Mouse (Mus musculus) forebrain, embryonic 13.5 days (tissue): Measurements from ENCODE around the gene Itfg1. TPM values are rescaled to one million over a fixed set of nuclear protein-coding genes. Genes with fewer than 3 reads are reported as not detected.
"Not testable (repeated sequence)": the region's sequence is repeated elsewhere in the genome, so short reads cannot be mapped to it uniquely, and the experiment has no call there.

Experiments
- ATAC-seq: fragments of 200-750 bp; cut with Nextera tagmentation; 2 replicates; pipeline ENCODE4 v1.8.0; 2017
- H3K27ac ChIP-seq: fragments of 300-500 bp; sonication (generic); 2 replicates; pipeline ENCODE4 v1.5.1; 2015; ENCODE audit warnings: inconsistent platforms, mild to moderate bottlenecking, moderate library complexity
- H3K27me3 ChIP-seq: fragments of 300-500 bp; sonication (generic); 2 replicates; pipeline ENCODE4 v1.6.1; 2015; ENCODE audit warnings: mild to moderate bottlenecking, inconsistent platforms
- H3K36me3 ChIP-seq: fragments of 300-500 bp; sonication (generic); 2 replicates; pipeline ENCODE4 v1.6.1; 2015; ENCODE audit warnings: mild to moderate bottlenecking, inconsistent platforms; ENCODE audit not compliant: poor library complexity, severe bottlenecking
- H3K4me1 ChIP-seq: fragments of 300-500 bp; sonication (generic); 2 replicates; pipeline ENCODE4 v1.6.1; 2015; ENCODE audit warnings: inconsistent platforms
- H3K4me2 ChIP-seq: fragments of 300-500 bp; sonication (generic); 2 replicates; pipeline ENCODE4 v1.6.1; 2015; ENCODE audit warnings: inconsistent platforms, mild to moderate bottlenecking, moderate library complexity
- H3K4me3 ChIP-seq: fragments of 300-500 bp; sonication (generic); 2 replicates; pipeline ENCODE4 v1.5.1; 2015; ENCODE audit warnings: mild to moderate bottlenecking, inconsistent platforms
- H3K9ac ChIP-seq: fragments of 300-500 bp; sonication (generic); 2 replicates; pipeline ENCODE4 v1.6.1; 2015; ENCODE audit warnings: mild to moderate bottlenecking, inconsistent platforms
- H3K9me3 ChIP-seq: fragments of 300-500 bp; sonication (generic); replicated peaks from 2 replicates; pipeline ENCODE4 v1.6.1; 2016; ENCODE audit warnings: inconsistent platforms
- WGBS: fragments of 180-500 bp; shearing (Covaris S2); methylation state at CpG from one replicate; pipeline ENCODE4 v1.1.7; 2015; 5-methylcytosine and 5-hydroxymethylcytosine counted together
- polyA plus RNA-seq: library from polyadenylated mRNA; unstranded; fragments of >200 nt; fragmentation: Nextera tagmentation; extraction: Ambion mirVana; gene quantifications from 2 replicates; pipeline ENCODE4 v1.2.1, GENCODE M21; 2015

Itfg1 gene
- polyA plus RNA-seq, 1 experiment from 2014 or later = 105 TPM

DNA sequence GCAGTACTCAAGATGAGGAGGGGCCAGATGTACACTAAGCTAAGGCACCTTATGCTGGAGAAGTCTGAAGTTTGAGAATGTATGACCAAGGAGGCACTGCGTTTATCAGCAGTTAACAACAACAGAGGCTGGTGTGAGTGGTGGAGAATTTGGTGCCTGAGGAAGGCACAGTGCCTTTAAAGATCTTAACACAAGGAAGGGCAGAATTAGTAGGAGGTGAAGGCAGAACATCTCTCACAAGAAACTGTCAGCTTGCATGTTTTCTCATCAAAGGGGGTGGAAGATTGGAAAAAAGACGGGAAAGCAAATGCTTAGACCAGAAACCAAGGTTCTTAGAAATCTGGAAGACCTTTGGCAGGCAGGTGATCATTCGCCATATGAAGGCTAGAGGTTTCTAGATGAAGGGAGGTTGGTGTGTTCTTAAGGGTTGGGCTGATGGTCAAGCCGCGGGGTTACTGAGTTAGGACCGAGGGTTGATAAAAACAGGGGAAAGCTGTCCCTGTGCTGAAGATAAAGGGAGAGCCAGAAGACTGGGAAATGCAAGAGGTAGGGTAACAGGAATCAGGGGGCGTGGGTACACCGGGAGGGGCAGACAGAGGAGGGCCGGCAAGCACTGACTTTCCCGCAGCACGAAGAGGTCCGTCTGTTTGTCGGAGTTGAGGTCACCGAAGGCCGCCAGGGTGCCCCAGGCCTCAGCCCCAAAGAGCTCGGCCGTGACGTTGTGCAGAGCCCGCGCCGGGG lies 635 bp downstream of the Itfg1 start:
- WGBS = 2% methylated on average over 21 of the region's 21 CpGs
- Histone ChIP-seq H3K27me3 (no peaks in the 10 kb centered on the region), H3K27ac (peak overlapping the region; percentile 94), H3K36me3 (peaks cover 13% of the 10 kb centered on the region; the same call in 1 of the 2 replicates), H3K9me3 (no peaks in the 10 kb centered on the region), H3K4me2 (peak overlapping the region; percentile 83), H3K4me3 (peak overlapping the region; percentile 84), H3K4me1 (peaks cover 18% of the 10 kb centered on the region), H3K9ac (peak overlapping the region; percentile 94)
- ATAC-seq = no peak

DNA sequence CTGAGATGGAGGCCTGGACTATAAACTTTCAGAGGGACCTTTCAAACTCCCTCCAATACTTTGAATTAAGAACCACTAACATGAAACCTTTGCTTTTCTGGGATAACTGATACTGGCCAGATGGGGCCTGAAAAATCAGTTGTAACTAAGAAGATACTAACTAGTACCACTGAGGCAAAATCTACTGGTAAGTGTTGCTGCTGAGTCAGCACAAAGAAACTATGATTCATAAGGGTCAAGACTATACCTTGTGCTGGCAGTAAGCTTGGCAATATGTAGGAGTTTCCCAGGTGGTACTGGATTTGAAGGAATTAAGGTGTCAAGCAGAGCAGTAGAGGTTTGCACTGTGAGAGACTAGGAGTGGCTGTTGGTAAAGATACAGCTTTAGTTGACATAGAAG lies 27.1 kb downstream of the Itfg1 start:
- H3K27me3 ChIP-seq = no peaks in the 10 kb centered on the region
- peaks cover 16% of the 10 kb centered on the region for H3K36me3 ChIP-seq
- H3K4me2 ChIP-seq = no peak overlapping the region
- no peaks in the 10 kb centered on the region for H3K4me1 ChIP-seq
- H3K9me3 ChIP-seq = 0 out of 2 replicates have a peak, but pooled peaks cover 7% of the 10 kb centered on the region
- no peak overlapping the region for H3K4me3 ChIP-seq
- H3K9ac ChIP-seq = no peak overlapping the region
- ATAC-seq = no peak
- no peak overlapping the region for H3K27ac ChIP-seq

DNA sequence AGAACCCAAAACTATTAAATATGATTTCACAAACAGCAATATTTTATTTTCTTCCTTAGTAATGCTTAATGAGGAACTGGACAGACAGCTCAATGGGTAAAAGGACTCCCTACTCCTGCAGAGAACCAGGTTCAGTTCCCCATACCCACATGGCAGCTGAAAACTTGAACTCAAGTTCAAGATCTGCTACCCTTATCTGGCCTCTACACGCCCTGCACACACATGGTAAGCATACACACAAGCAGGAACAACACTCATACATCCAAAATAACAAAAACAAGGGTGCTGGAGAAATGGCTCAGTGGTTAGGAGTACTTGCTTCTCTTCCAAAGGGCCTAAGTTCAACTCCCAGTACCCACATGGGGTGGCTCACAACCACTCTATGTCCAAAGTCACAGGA lies 39.3 kb downstream of the Itfg1 start:
- H3K9ac ChIP-seq = no peak overlapping the region
- no peaks in the 10 kb centered on the region for H3K9me3 ChIP-seq
- no peak overlapping the region for H3K27ac ChIP-seq
- no peaks in the 10 kb centered on the region for H3K4me1 ChIP-seq
- H3K4me2 ChIP-seq = no peak overlapping the region
- peaks cover 11% of the 10 kb centered on the region for H3K36me3 ChIP-seq
- H3K27me3 ChIP-seq = no peaks in the 10 kb centered on the region
- no peak overlapping the region for H3K4me3 ChIP-seq
- ATAC-seq = no peak
- 84% methylated on average over 1 of the region's 1 CpGs for WGBS

- Histone ChIP-seq H3K4me3 (no peak overlapping the region), H3K4me1 (no peaks in the 10 kb centered on the region), H3K9me3 (no peaks in the 10 kb centered on the region), H3K27ac (no peak overlapping the region), H3K4me2 (no peak overlapping the region), H3K36me3 (peaks cover 11% of the 10 kb centered on the region), H3K9ac (no peak overlapping the region), H3K27me3 (no peaks in the 10 kb centered on the region)
- WGBS = 95% methylated on average over 1 of the region's 1 CpGs
- ATAC-seq = no peak
These were observed 40.6 kb downstream of the Itfg1 start for GRCm38 (mm10) chr8:85800164-85800563.

DNA sequence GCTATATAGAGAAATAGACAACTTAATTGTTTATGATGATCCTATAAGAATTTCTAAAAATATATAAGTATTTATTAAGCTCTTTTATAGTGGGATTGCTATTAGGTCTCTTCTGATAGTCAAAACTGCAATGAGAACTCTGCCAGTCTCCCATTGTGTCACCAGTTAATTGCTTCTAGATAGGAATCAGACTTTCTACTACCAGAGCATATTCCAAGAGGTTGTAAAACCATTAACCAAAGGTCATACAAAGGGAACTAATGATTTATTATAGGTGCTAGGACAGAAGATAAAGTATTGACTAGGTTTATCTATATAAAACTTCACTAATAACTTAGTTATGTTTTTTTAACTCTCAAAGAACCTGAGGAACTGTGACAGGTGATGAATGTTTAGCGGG lies 44.3 kb downstream of the Itfg1 start:
- not testable (repeated sequence) for H3K4me3 ChIP-seq, H3K27ac ChIP-seq, H3K9me3 ChIP-seq, H3K4me2 ChIP-seq, ATAC-seq, H3K27me3 ChIP-seq, H3K4me1 ChIP-seq, H3K9ac ChIP-seq
- WGBS = 100% methylated on average over 1 of the region's 1 CpGs
- peaks cover 16% of the 10 kb centered on the region for H3K36me3 ChIP-seq

GRCm38 (mm10) chr8:85788341-85788740 lies 52.4 kb downstream of the Itfg1 start:
- H3K9me3 ChIP-seq = no peaks in the 10 kb centered on the region
- H3K4me3 ChIP-seq = no peak overlapping the region
- H3K4me1 ChIP-seq = no peaks in the 10 kb centered on the region
- WGBS = 89% methylated on average over 3 of the region's 3 CpGs
- no peak for ATAC-seq
- no peak overlapping the region for H3K9ac ChIP-seq
- H3K36me3 ChIP-seq = peaks cover 5% of the 10 kb centered on the region; the same call in 1 of the 2 replicates
- no peak overlapping the region for H3K27ac ChIP-seq
- H3K4me2 ChIP-seq = no peak overlapping the region
- H3K27me3 ChIP-seq = no peaks in the 10 kb centered on the region

DNA sequence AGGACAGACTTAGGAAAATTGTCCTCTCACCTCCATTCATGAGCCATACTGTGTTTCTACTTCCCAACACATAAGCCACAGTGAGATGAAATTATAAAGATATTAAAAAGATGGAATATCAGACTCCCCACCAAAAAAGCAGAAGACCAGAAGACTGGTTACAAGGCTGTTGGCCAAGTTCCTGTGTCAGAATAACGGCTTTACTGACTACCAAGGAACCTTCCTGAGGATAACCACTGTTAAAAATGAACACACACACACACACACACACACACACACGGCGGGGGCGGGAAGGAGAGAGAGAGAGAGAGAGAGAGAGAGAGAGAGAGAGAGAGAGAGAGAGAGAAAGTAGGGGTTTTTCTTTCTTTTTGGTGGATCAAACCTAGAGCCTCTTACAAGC lies 52.8 kb downstream of the Itfg1 start:
- no peak overlapping the region for H3K4me3 ChIP-seq
- no peaks in the 10 kb centered on the region for H3K9me3 ChIP-seq
- no peak for ATAC-seq
- H3K36me3 ChIP-seq = peaks cover 2% of the 10 kb centered on the region; the same call in 1 of the 2 replicates
- H3K4me1 ChIP-seq = no peaks in the 10 kb centered on the region
- H3K9ac ChIP-seq = no peak overlapping the region
- no peak overlapping the region for H3K27ac ChIP-seq
- 94% methylated on average over 4 of the region's 4 CpGs for WGBS
- H3K27me3 ChIP-seq = no peaks in the 10 kb centered on the region
- H3K4me2 ChIP-seq = no peak overlapping the region

GRCm38 (mm10) chr8:85785506-85785905 lies 55.2 kb downstream of the Itfg1 start:
- no peaks in the 10 kb centered on the region for H3K9me3 ChIP-seq
- no peak overlapping the region for H3K4me3 ChIP-seq
- 0 out of 2 replicates have a peak, but pooled peaks cover 4% of the 10 kb centered on the region for H3K4me1 ChIP-seq
- no peaks in the 10 kb centered on the region for H3K27me3 ChIP-seq
- WGBS = 76% methylated on average over 1 of the region's 1 CpGs
- no peak overlapping the region for H3K4me2 ChIP-seq
- no peak for ATAC-seq
- H3K36me3 ChIP-seq = no peaks in the 10 kb centered on the region
- H3K9ac ChIP-seq = no peak overlapping the region
- H3K27ac ChIP-seq = no peak overlapping the region

- H3K27me3 ChIP-seq = no peaks in the 10 kb centered on the region
These were observed 56.9 kb downstream of the Itfg1 start for GRCm38 (mm10) chr8:85783871-85784270.

DNA sequence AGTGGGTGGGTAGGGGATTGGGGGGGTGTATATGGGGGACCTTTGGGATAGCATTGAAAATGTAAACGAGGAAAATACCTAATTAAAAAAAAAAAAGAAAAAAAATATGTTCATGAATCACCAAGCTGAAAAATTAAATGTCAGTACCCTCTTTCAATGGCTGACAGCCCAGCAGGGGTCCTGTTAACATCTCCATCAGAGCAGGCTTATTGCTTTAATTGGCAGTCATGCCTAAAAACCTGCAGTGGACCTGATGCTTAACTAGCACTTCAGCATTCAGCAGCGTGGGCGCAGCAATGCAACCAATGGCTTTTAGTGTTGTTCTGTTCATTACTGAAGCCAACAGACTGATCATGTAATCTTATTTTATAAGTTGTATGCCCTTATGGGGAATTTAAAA lies 60.6 kb downstream of the Itfg1 start:
- ATAC-seq = no peak
- H3K9me3 ChIP-seq = no peaks in the 10 kb centered on the region
- H3K27me3 ChIP-seq = no peaks in the 10 kb centered on the region
- WGBS = 23% methylated on average over 3 of the region's 3 CpGs
- no peaks in the 10 kb centered on the region for H3K36me3 ChIP-seq
- H3K4me1 ChIP-seq = peaks cover 7% of the 10 kb centered on the region
- H3K27ac ChIP-seq = no peak overlapping the region
- no peak overlapping the region for H3K9ac ChIP-seq
- no peak overlapping the region for H3K4me3 ChIP-seq
- H3K4me2 ChIP-seq = no peak overlapping the region

More at GRCm38 (mm10) chr8:85783871-85784270, 56.9 kb downstream of the Itfg1 start:
- H3K9me3 ChIP-seq = no peaks in the 10 kb centered on the region
- H3K9ac ChIP-seq = no peak overlapping the region
- no peak overlapping the region for H3K27ac ChIP-seq
- no peak overlapping the region for H3K4me3 ChIP-seq
- WGBS = 100% methylated on average over 1 of the region's 1 CpGs
- H3K36me3 ChIP-seq = no peaks in the 10 kb centered on the region
- ATAC-seq = no peak
- peaks cover 7% of the 10 kb centered on the region for H3K4me1 ChIP-seq
- H3K4me2 ChIP-seq = no peak overlapping the region

DNA sequence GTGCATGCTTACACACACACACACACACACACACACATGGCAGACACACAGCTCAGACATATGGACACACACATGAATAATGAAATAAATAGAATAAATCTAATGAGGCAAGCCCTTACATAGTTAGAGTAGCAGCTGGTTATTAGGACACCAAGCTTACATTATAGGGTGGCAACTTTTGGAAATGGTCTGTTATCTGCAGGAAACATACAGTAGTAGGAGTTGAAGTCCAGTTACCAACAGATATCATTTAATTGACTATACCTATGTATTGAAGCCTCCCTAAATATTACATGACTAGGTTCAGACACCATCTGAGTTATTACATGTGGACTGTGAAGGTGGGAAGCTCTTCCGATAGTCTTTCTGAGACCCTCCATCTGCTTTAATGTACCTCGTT lies 95.7 kb downstream of the Itfg1 start:
- H3K27ac ChIP-seq = no peak overlapping the region
- H3K4me1 ChIP-seq = no peaks in the 10 kb centered on the region
- no peak overlapping the region for H3K4me2 ChIP-seq
- peaks cover 3% of the 10 kb centered on the region; the same call in 1 of the 2 replicates for H3K36me3 ChIP-seq
- no peak overlapping the region for H3K4me3 ChIP-seq
- H3K9ac ChIP-seq = no peak overlapping the region
- H3K9me3 ChIP-seq = no peaks in the 10 kb centered on the region
- H3K27me3 ChIP-seq = no peaks in the 10 kb centered on the region
- WGBS = 92% methylated on average over 2 of the region's 2 CpGs
- no peak for ATAC-seq

DNA sequence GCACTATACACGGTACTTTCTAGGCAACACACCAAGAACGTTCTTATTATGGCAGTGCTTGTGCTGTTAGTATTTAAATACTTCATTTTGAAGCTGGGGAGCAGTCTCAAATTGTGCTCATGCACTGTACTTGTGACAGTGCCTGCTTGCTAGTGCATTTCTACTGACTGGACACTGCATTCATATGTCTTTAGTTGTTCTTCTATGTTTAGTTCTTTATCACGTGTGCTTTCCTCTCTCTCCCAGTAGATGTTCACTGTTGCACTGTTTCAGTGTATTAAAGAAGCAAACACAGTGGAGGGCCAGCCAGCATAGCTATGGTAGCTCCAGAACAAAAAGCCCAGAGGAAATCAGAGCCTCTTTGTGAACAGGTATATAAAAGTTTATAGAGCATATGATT lies 110.2 kb downstream of the Itfg1 start:
- 89% methylated on average over 3 of the region's 3 CpGs for WGBS
- no peak for ATAC-seq
- H3K27me3 ChIP-seq = no peaks in the 10 kb centered on the region
- no peaks in the 10 kb centered on the region for H3K4me1 ChIP-seq
- peaks cover 22% of the 10 kb centered on the region for H3K36me3 ChIP-seq
- H3K27ac ChIP-seq = no peak overlapping the region
- no peak overlapping the region for H3K4me3 ChIP-seq
- no peak overlapping the region for H3K4me2 ChIP-seq
- H3K9me3 ChIP-seq = no peaks in the 10 kb centered on the region
- no peak overlapping the region for H3K9ac ChIP-seq

- Histone ChIP-seq H3K9me3 (no peaks in the 10 kb centered on the region), H3K4me3 (no peak overlapping the region), H3K4me2 (no peak overlapping the region), H3K27me3 (no peaks in the 10 kb centered on the region), H3K27ac (no peak overlapping the region), H3K9ac (no peak overlapping the region), H3K36me3 (peaks cover 24% of the 10 kb centered on the region), H3K4me1 (no peaks in the 10 kb centered on the region)
- WGBS = 90% methylated on average over 5 of the region's 5 CpGs
- ATAC-seq = no peak
These were observed 123.5 kb downstream of the Itfg1 start for GRCm38 (mm10) chr8:85717271-85717670.
